Comparison of ENCODE assay signal across 24 mouse cellular contexts in genomic region chr10:83264680-83265079, GRCm38 (mm10).
"Had no signal": no experiment of that assay in that cellular context is flagged by ENCODE, and none has a peak within 500 bp of the region (broad histone marks: within the 10 kb centered on the region; RNA-seq: fewer than 3 reads in every experiment).

No protein-coding gene starts in this region.

- H3K4me3 ChIP-seq: limb, embryonic 12.5 days; limb, embryonic 15.5 days; liver, embryonic 12.5 days; liver, embryonic 15.5 days; midbrain, embryonic 10.5 days; neural tube, embryonic 12.5 days; neural tube, embryonic 15.5 days had no signal

- H3K4me1 ChIP-seq: limb, embryonic 12.5 days; limb, embryonic 15.5 days; liver, embryonic 12.5 days; liver, embryonic 15.5 days; megakaryocyte, embryonic 14.5 days; neural tube, embryonic 12.5 days had no signal

- H3K9me3 ChIP-seq: limb, embryonic 15.5 days; liver, embryonic 12.5 days; liver, embryonic 15.5 days; midbrain, embryonic 10.5 days; neural tube, embryonic 12.5 days; neural tube, embryonic 15.5 days had no signal

- H3K9ac ChIP-seq: limb, embryonic 12.5 days; limb, embryonic 15.5 days; liver, embryonic 12.5 days; liver, embryonic 15.5 days; neural tube, embryonic 12.5 days; neural tube, embryonic 15.5 days had no signal

- ATAC-seq: intestine, embryonic 16.5 days; liver, embryonic 12.5 days had no signal

- H3K36me3 ChIP-seq: limb, embryonic 12.5 days; limb, embryonic 15.5 days; liver, embryonic 12.5 days; liver, embryonic 15.5 days; midbrain, embryonic 10.5 days; neural tube, embryonic 12.5 days; neural tube, embryonic 15.5 days had no signal

- H3K4me2 ChIP-seq: limb, embryonic 12.5 days; limb, embryonic 15.5 days; liver, embryonic 12.5 days; liver, embryonic 15.5 days; neural tube, embryonic 12.5 days; neural tube, embryonic 15.5 days had no signal

- H3K27ac ChIP-seq: limb, embryonic 12.5 days; limb, embryonic 15.5 days; liver, embryonic 12.5 days; liver, embryonic 15.5 days; macrophage; midbrain, embryonic 10.5 days; neural tube, embryonic 12.5 days; neural tube, embryonic 15.5 days; stomach, postnatal 0 days had no signal

- DNase-seq: kidney, adult 18-20 months; kidney, adult 9 months; kidney, postnatal 14 days; kidney, postnatal 4 days; left cerebral cortex, postnatal 4 days; lung, adult 2 months; midbrain, embryonic 14.5 days; right cerebral cortex, adult 18-20 months; right cerebral cortex, postnatal 14 days; right cerebral cortex, postnatal 4 days; thymus, adult 2 months; thymus, postnatal 14 days; thymus, postnatal 4 days had no signal

- H3K27me3 ChIP-seq: limb, embryonic 12.5 days; limb, embryonic 15.5 days; liver, embryonic 12.5 days; liver, embryonic 15.5 days; neural tube, embryonic 12.5 days; neural tube, embryonic 15.5 days had no signal
